Mouse (Mus musculus): Measurements from ENCODE around the gene Ifnar1. TPM values are rescaled to one million over a fixed set of nuclear protein-coding genes. Genes with fewer than 3 reads are reported as not detected.
A peak's percentile ranks its signal among the peaks of the same experiment; 100 is the strongest.

Gene Ifnar1
- total and polyA plus RNA-seq, 3 experiments: 16.2 to 103 (median 72.3) TPM

DNA sequence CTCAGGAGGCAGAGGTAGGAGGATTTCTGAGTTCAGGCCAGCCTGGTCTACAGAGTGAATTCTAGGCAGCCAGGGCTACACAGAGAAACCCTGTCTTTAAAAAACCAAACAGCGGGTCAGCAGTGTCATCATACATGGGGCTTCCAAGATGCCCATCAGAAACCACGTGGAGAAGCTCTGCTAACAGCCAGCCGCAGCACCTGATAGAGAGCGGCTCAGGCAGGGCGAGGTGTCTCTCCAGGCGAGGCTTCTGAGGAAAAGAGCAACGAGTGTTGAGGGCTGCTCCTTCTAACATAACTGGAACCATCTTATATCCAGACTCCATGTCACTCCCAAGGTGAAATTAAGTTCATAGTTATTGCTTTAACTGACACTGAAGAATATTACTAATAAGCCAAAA is 36.1 kb upstream of the Ifnar1 start:
- ATAC-seq (ENCODE audit: extremely low read depth, insufficient number of reproducible peaks, low FRiP score, poor library complexity, severe bottlenecking) (no peak), DNase-seq (ENCODE audit: low spot score) (no peak)
- Histone ChIP-seq H3K4me1 (ENCODE audit: insufficient read depth, low read depth, low read length) (peaks cover 89% of the 10 kb centered on the region), H3K4me3 (ENCODE audit: low read depth, low read length) (no peak overlapping the region), H3K27me3 (ENCODE audit: insufficient read depth, low read length) (no peaks in the 10 kb centered on the region), H3K36me3 (replicated peaks) (no peaks in the 10 kb centered on the region), H3K9me3 (replicated peaks) (peaks cover 5% of the 10 kb centered on the region; the same call in 1 of the 2 replicates)
- TF ChIP-seq TAL1 (conservative IDR thresholded peaks at IDR 0.05; ENCODE audit: low read depth, low read length) (no peak), POLR2AphosphoS5 (IDR thresholded peaks at IDR 0.05; ENCODE audit: insufficient replicate concordance, low read depth, low read length) (no peak), GATA1 (IDR thresholded peaks at IDR 0.05; ENCODE audit: borderline replicate concordance, low read length) (no peak), CTCF (IDR thresholded peaks at IDR 0.05; ENCODE audit: low read depth, low read length) (no peak), GATA2 (IDR thresholded peaks at IDR 0.05; ENCODE audit: borderline replicate concordance, low read depth, low read length) (no peak)

DNA sequence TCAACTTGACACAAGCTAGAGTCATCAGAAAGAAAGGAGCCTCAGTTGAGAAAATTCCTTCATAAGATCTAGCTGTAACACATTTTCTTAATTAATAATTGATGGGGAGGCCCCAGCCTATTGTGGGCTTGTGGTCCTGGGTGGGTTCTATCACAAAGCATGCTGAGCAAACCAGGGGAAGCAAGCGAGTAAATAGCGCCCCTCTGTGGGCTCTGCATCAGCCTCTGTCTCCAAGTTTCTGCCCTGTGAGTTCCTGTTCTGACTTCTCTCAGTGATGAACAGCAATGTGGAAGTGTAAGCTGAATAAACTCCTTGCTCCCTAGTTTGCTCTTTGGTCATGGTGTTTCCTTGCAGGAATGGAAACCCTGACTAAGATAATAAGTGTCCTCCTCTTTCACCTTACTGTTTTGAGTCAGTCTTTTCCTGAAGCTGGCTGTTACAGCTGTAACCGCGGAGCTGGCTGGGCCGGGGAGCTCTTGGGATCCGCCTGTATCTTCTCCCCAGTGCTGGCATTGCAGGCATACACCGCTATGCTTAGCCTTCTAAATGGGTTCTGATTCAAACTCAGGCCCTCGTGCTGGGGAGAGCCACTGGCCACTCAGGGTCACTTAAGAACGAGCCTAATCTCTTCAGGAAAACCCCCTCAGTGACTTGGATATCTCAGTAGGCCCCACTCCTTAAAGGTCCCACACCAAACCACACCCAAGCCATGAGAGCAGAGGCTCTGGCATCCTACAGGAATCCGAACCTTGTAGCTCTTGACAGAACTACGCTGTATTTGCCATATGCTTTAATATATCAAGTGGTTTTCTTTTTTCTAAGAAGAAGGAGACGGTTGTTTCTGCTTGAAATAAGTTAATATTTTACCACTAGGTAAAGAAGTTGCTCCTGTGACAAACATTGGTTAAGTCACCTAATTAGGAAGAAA is 34.6 kb upstream of the Ifnar1 start:
- Histone ChIP-seq H3K4me1 (ENCODE audit: insufficient read depth, low read depth, low read length) (peaks cover 78% of the 10 kb centered on the region), H3K4me3 (ENCODE audit: low read depth, low read length) (no peak overlapping the region), H3K27me3 (ENCODE audit: insufficient read depth, low read length) (no peaks in the 10 kb centered on the region), H3K9me3 (replicated peaks) (no peaks in the 10 kb centered on the region), H3K36me3 (replicated peaks) (no peaks in the 10 kb centered on the region)
- TF ChIP-seq CTCF (IDR thresholded peaks at IDR 0.05; ENCODE audit: low read depth, low read length) (no peak), TAL1 (conservative IDR thresholded peaks at IDR 0.05; ENCODE audit: low read depth, low read length) (no peak), GATA2 (IDR thresholded peaks at IDR 0.05; ENCODE audit: borderline replicate concordance, low read depth, low read length) (no peak), GATA1 (IDR thresholded peaks at IDR 0.05; ENCODE audit: borderline replicate concordance, low read length) (no peak), POLR2AphosphoS5 (IDR thresholded peaks at IDR 0.05; ENCODE audit: insufficient replicate concordance, low read depth, low read length) (no peak)
- ATAC-seq (ENCODE audit: extremely low read depth, insufficient number of reproducible peaks, low FRiP score, poor library complexity, severe bottlenecking): no peak
- no peak for DNase-seq (ENCODE audit: low spot score)

DNA sequence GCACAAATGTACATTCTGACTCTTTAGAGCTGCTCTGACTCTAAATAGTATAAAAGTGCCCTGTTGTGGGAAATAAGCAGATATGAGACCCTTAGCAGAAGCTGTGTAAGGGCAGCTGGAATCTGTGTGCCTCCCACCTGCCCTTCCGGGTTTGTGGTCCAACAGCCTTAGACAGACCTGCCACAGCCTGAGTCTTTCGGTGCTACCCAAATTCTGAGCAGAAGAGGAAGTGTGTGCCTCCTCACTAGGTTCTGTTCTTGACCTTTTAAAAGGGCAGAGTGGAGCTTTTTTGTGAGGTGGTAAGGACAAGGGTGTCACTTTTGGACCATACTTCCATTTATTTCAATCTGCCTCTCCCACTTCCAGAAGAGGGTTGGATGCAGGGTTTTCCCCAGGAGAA is 33.1 kb upstream of the Ifnar1 start:
- no peak for ATAC-seq (ENCODE audit: extremely low read depth, insufficient number of reproducible peaks, low FRiP score, poor library complexity, severe bottlenecking)
- Histone ChIP-seq H3K27me3 (ENCODE audit: insufficient read depth, low read length) (no peaks in the 10 kb centered on the region), H3K9me3 (replicated peaks) (peaks cover 5% of the 10 kb centered on the region), H3K36me3 (replicated peaks) (peaks cover 5% of the 10 kb centered on the region), H3K4me1 (ENCODE audit: insufficient read depth, low read depth, low read length) (peaks cover 70% of the 10 kb centered on the region), H3K4me3 (ENCODE audit: low read depth, low read length) (no peak overlapping the region)
- no peak for TF ChIP-seq POLR2AphosphoS5 (IDR thresholded peaks at IDR 0.05; ENCODE audit: insufficient replicate concordance, low read depth, low read length)
- TF ChIP-seq TAL1 (conservative IDR thresholded peaks at IDR 0.05; ENCODE audit: low read depth, low read length): no peak
- no peak for TF ChIP-seq CTCF (IDR thresholded peaks at IDR 0.05; ENCODE audit: low read depth, low read length)
- TF ChIP-seq GATA2 (IDR thresholded peaks at IDR 0.05; ENCODE audit: borderline replicate concordance, low read depth, low read length): no peak
- no peak for TF ChIP-seq GATA1 (IDR thresholded peaks at IDR 0.05; ENCODE audit: borderline replicate concordance, low read length)
- no peak for DNase-seq (ENCODE audit: low spot score)

DNA sequence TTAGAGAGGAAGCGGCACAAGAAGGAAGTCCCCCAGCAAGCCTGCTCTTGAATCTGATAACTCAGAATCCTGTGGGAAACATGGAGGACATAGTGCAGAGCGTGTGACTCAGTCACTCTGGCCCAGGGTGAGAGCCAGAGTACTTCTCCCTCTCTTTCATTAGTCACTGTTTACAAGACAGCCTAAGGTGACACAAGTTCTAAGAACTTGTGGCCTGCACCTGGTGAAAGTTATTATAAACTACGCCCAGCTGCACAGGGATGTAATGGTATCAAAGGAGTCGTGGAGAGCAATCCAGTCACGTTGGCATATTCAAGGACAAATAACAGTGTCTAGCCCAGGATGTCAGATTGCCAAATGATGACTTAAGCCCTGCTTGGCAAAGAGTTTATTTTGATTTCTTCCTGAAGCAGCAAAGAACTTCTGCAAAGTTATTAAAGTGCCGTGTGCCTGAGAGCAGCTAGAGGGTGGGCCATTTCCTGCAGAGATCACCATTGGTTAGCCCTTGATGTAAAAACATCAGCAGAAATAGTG is 32.6 kb upstream of the Ifnar1 start:
- Histone ChIP-seq H3K4me1 (ENCODE audit: insufficient read depth, low read depth, low read length) (peaks cover 65% of the 10 kb centered on the region), H3K27me3 (ENCODE audit: insufficient read depth, low read length) (no peaks in the 10 kb centered on the region), H3K36me3 (replicated peaks) (peaks cover 8% of the 10 kb centered on the region), H3K9me3 (replicated peaks) (peaks cover 8% of the 10 kb centered on the region), H3K4me3 (ENCODE audit: low read depth, low read length) (no peak overlapping the region)
- no peak for TF ChIP-seq POLR2AphosphoS5 (IDR thresholded peaks at IDR 0.05; ENCODE audit: insufficient replicate concordance, low read depth, low read length)
- TF ChIP-seq GATA1 (IDR thresholded peaks at IDR 0.05; ENCODE audit: borderline replicate concordance, low read length): no peak
- TF ChIP-seq TAL1 (conservative IDR thresholded peaks at IDR 0.05; ENCODE audit: low read depth, low read length): no peak
- TF ChIP-seq CTCF (IDR thresholded peaks at IDR 0.05; ENCODE audit: low read depth, low read length): no peak
- TF ChIP-seq GATA2 (IDR thresholded peaks at IDR 0.05; ENCODE audit: borderline replicate concordance, low read depth, low read length): no peak
- DNase-seq (ENCODE audit: low spot score) (no peak), ATAC-seq (ENCODE audit: extremely low read depth, insufficient number of reproducible peaks, low FRiP score, poor library complexity, severe bottlenecking) (no peak)

DNA sequence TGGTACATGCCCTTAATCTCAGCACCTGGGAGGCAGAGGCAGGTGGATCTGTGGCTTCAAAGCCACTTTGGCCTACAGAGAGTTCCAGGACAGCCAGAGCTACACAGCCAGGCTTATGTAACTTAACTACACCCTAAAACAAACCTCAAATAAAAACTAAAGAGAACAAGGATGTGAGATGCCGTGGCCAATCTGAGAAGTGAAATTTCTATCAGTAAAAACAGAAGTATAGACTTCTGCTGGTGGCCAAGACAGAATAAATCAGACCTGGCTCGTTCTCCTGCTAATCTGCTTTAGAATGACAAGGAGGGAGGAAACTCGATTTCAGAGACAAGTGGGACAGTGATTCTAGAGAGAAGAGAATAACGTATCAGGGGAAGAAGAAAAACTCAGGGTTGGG is 29.2 kb upstream of the Ifnar1 start:
- Histone ChIP-seq H3K9me3 (replicated peaks) (peaks cover 15% of the 10 kb centered on the region), H3K4me1 (ENCODE audit: insufficient read depth, low read depth, low read length) (peaks cover 58% of the 10 kb centered on the region), H3K4me3 (ENCODE audit: low read depth, low read length) (no peak overlapping the region), H3K27me3 (ENCODE audit: insufficient read depth, low read length) (no peaks in the 10 kb centered on the region), H3K36me3 (replicated peaks) (peaks cover 33% of the 10 kb centered on the region)
- ATAC-seq (ENCODE audit: extremely low read depth, insufficient number of reproducible peaks, low FRiP score, poor library complexity, severe bottlenecking) (no peak), DNase-seq (ENCODE audit: low spot score) (no peak)
- TF ChIP-seq POLR2AphosphoS5 (IDR thresholded peaks at IDR 0.05; ENCODE audit: insufficient replicate concordance, low read depth, low read length) (no peak), GATA1 (IDR thresholded peaks at IDR 0.05; ENCODE audit: borderline replicate concordance, low read length) (no peak), GATA2 (IDR thresholded peaks at IDR 0.05; ENCODE audit: borderline replicate concordance, low read depth, low read length) (no peak), CTCF (IDR thresholded peaks at IDR 0.05; ENCODE audit: low read depth, low read length) (no peak), TAL1 (conservative IDR thresholded peaks at IDR 0.05; ENCODE audit: low read depth, low read length) (no peak)

DNA sequence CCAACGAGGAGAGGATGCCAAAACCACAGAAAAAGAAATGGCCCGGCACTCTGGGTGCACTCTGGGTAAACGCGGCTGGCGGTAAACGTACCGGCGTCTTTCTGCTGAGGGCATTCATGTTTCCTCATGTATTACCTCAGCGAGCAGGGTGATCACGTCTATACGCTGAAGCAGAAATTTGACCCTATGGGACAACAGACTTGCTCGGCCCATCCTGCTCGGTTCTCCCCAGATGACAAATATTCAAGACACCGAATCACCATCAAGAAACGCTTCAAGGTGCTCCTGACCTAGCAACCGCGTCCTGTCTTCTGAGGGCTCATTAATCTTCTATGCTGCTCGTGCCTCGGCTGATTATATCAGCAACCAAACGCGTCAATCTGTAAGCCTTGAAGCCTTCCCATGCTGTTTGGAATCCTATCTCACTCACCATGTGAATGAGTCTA is 26.7 kb upstream of the Ifnar1 start:
- ATAC-seq (ENCODE audit: extremely low read depth, insufficient number of reproducible peaks, low FRiP score, poor library complexity, severe bottlenecking) (peak; percentile 61), DNase-seq (ENCODE audit: low spot score) (no peak)
- no peak for TF ChIP-seq GATA1 (IDR thresholded peaks at IDR 0.05; ENCODE audit: borderline replicate concordance, low read length)
- no peak for TF ChIP-seq CTCF (IDR thresholded peaks at IDR 0.05; ENCODE audit: low read depth, low read length)
- no peak for TF ChIP-seq POLR2AphosphoS5 (IDR thresholded peaks at IDR 0.05; ENCODE audit: insufficient replicate concordance, low read depth, low read length)
- no peak for TF ChIP-seq GATA2 (IDR thresholded peaks at IDR 0.05; ENCODE audit: borderline replicate concordance, low read depth, low read length)
- no peak for TF ChIP-seq TAL1 (conservative IDR thresholded peaks at IDR 0.05; ENCODE audit: low read depth, low read length)
- Histone ChIP-seq H3K4me3 (ENCODE audit: low read depth, low read length) (no peak overlapping the region; the same call in 1 of the 2 replicates), H3K9me3 (replicated peaks) (peaks cover 15% of the 10 kb centered on the region), H3K4me1 (ENCODE audit: insufficient read depth, low read depth, low read length) (peaks cover 53% of the 10 kb centered on the region), H3K27me3 (ENCODE audit: insufficient read depth, low read length) (no peaks in the 10 kb centered on the region), H3K36me3 (replicated peaks) (peaks cover 37% of the 10 kb centered on the region)
